Comparison of ENCODE assay signal across 8 mouse cellular contexts in the genomic region with DNA sequence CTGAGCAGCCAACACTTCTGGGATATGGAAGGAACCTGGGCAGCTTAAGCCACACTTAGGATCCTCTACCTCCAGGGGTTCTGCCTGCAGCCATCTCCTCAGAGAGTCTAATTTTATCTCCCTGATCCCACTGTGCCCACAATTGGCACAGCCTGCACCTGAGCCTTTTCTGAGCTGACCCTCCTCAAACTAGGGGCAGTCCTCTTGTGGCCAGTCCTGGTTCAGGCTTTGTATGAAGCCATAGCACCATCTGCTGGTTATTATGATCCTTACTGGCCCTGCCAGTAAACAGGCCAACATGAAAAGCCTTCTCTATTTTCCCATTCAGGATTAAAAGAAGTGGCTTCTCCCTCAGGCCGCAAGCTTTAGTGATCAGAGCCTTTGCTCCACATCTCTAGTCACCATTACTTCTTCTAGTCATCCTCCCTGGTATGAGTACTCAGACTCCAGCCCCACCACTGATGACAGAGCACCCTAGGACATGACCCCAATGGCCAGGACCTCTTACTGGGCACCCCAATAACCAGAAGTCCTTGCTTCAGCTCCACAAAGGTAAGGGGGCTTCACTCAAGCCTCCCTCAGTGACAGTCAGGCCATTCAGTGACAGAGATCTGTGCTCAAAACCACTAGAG. TPM values are rescaled to one million over a fixed set of nuclear protein-coding genes. Genes with fewer than 3 reads are reported as not detected.
A peak's percentile ranks its signal among the peaks of the same experiment; 100 is the strongest.
DNase-seq lines count a peak whose midpoint lies in the region; ATAC-seq and TF ChIP-seq lines count a peak whose summit lies in the region.

No protein-coding gene starts in this region.

- no peak overlapping the region for H3K4me2 ChIP-seq in hindbrain, embryonic 12.5 days (replicated peaks)

- H3K27me3 ChIP-seq in E14TG2a.4 (ENCODE audit: insufficient read depth, low read length) = no peaks in the 10 kb centered on the region
- H3K27me3 ChIP-seq in hindbrain, embryonic 12.5 days = no peaks in the 10 kb centered on the region

- peak; percentile 14 for DNase-seq in gastrocnemius, adult 18-20 months (ENCODE audit: low spot score)
- DNase-seq in gastrocnemius, postnatal 4 days (ENCODE audit: low spot score in 2 of 2) = no peak
- peak; percentile 22 for DNase-seq in left cerebral cortex, postnatal 4 days
- peak; percentile 81 for DNase-seq in retina, embryonic 14.5 days (ENCODE audit: low spot score)
- no peak for DNase-seq in spleen, postnatal 4 days (ENCODE audit: low spot score in 2 of 2)

- TF ChIP-seq CTCF in E14TG2a.4 (conservative IDR thresholded peaks at IDR 0.05; ENCODE audit: low read length) = peak; percentile 26; the same call in 1 of the 2 replicates
- TF ChIP-seq CTCF in cortical plate, adult 2 months (IDR thresholded peaks at IDR 0.05; ENCODE audit: extremely low read depth, insufficient read depth, low read length) = peak; percentile 71

- H3K36me3 ChIP-seq in E14TG2a.4 (ENCODE audit: insufficient read depth, low read length) = no peaks in the 10 kb centered on the region
- H3K36me3 ChIP-seq in hindbrain, embryonic 12.5 days = no peaks in the 10 kb centered on the region

- WGBS in hindbrain, embryonic 12.5 days = 66% methylated on average over 1 of the region's 1 CpGs

- ATAC-seq in hindbrain, embryonic 12.5 days (ENCODE audit: low FRiP score) = peak; percentile 83

- H3K4me3 ChIP-seq in E14TG2a.4 (replicated peaks; ENCODE audit: low read length) = no peak overlapping the region
- H3K4me3 ChIP-seq in cortical plate, adult 2 months (ENCODE audit: insufficient read depth, low read length) = no peak overlapping the region
- no peak overlapping the region for H3K4me3 ChIP-seq in hindbrain, embryonic 12.5 days

- no peak overlapping the region for H3K9ac ChIP-seq in hindbrain, embryonic 12.5 days

- H3K4me1 ChIP-seq in E14TG2a.4 (replicated peaks; ENCODE audit: low read depth, low read length) = no peaks in the 10 kb centered on the region
- no peaks in the 10 kb centered on the region for H3K4me1 ChIP-seq in cortical plate, adult 2 months (ENCODE audit: control insufficient read depth, insufficient read depth, low read length)
- H3K4me1 ChIP-seq in hindbrain, embryonic 12.5 days = no peaks in the 10 kb centered on the region

- intact Hi-C loops in left cerebral cortex, postnatal 4 days (cut with DNase I) = loop anchor here (2.0 kb wide), 1 partner anchor 357 kb away; no protein-coding TSS in a partner anchor

- H3K9me3 ChIP-seq in E14TG2a.4 (ENCODE audit: low read length) = no peaks in the 10 kb centered on the region; the same call in 1 of the 2 replicates
- H3K9me3 ChIP-seq in hindbrain, embryonic 12.5 days (replicated peaks) = no peaks in the 10 kb centered on the region

- no peak for TF ChIP-seq POLR2A in cortical plate, adult 2 months (IDR thresholded peaks at IDR 0.05; ENCODE audit: extremely low read depth, insufficient read depth, low read length)

- H3K27ac ChIP-seq in cortical plate, adult 2 months (ENCODE audit: insufficient read depth, low read length) = no peak overlapping the region
- no peak overlapping the region for H3K27ac ChIP-seq in hindbrain, embryonic 12.5 days

RNA-seq across cellular contexts. Expression of a gene that starts 26.7 kb away (rescaled TPM):
- total RNA-seq in gastrocnemius, adult 18-20 months (2021) = 10 to 100 TPM; 49.7 to 53.4 TPM
- total RNA-seq in gastrocnemius, postnatal 4 days (2021) = 10 to 100 TPM; 36.3 to 39.2 TPM
- polyA plus RNA-seq in cortical plate, adult 2 months (2012; rRNA removed) = 93.2 and 93.3 TPM in 2 replicates
- polyA plus RNA-seq in hindbrain, embryonic 12.5 days (2016; fragmentation: Nextera tagmentation; extraction: Ambion mirVana) = 56.2 and 57.7 TPM in 2 replicates
- 10 to 100 TPM; 59.3 to 65.7 TPM for total RNA-seq in left cerebral cortex, postnatal 4 days (2021)

RNA-seq across cellular contexts. Expression of a gene that starts 45.3 kb away (rescaled TPM):
- 10 to 100 TPM in 1 of 2 experiments, 1 to 10 TPM in 1; 9.1 to 13.0 TPM for total RNA-seq in gastrocnemius, adult 18-20 months (2021)
- total RNA-seq in gastrocnemius, postnatal 4 days (2021) = 10 to 100 TPM; 63.8 to 65.3 TPM
- 30.9 and 32.1 TPM in 2 replicates for polyA plus RNA-seq in cortical plate, adult 2 months (2012; rRNA removed)
- 37.4 and 41.0 TPM in 2 replicates for polyA plus RNA-seq in hindbrain, embryonic 12.5 days (2016; fragmentation: Nextera tagmentation; extraction: Ambion mirVana)
- 10 to 100 TPM; 11.7 to 13.8 TPM for total RNA-seq in left cerebral cortex, postnatal 4 days (2021)

RNA-seq across cellular contexts. Expression of a gene that starts 54.0 kb away (rescaled TPM):
- 1 to 10 TPM; 7.4 to 7.5 TPM for total RNA-seq in gastrocnemius, adult 18-20 months (2021)
- total RNA-seq in gastrocnemius, postnatal 4 days (2021) = 10 to 100 TPM; 15.0 to 16.6 TPM
- 564 and 565 TPM in 2 replicates for polyA plus RNA-seq in cortical plate, adult 2 months (2012; rRNA removed)
- polyA plus RNA-seq in hindbrain, embryonic 12.5 days (2016; fragmentation: Nextera tagmentation; extraction: Ambion mirVana) = 165 and 170 TPM in 2 replicates
- total RNA-seq in left cerebral cortex, postnatal 4 days (2021) = 100 to 1,000 TPM; 327 to 331 TPM

Comparison
In these comparisons a context has a peak if more than half of its experiments do, and no peak if none do; other contexts are left out.
1. DNase-seq: peak in gastrocnemius, adult 18-20 months (single experiment), left cerebral cortex, postnatal 4 days (single experiment) and retina, embryonic 14.5 days (single experiment); none in gastrocnemius, postnatal 4 days (0 of 2) and spleen, postnatal 4 days (0 of 2).
2. RNA of a gene that starts 45.3 kb away (total RNA-seq): 63.8 to 65.3 TPM in gastrocnemius, postnatal 4 days; 11.7 to 13.8 TPM in left cerebral cortex, postnatal 4 days and 9.1 to 13.0 TPM in gastrocnemius, adult 18-20 months; every median in the first group is over 4 times any median in the second.
3. RNA of a gene that starts 54.0 kb away (total RNA-seq): 327 to 331 TPM in left cerebral cortex, postnatal 4 days; 15.0 to 16.6 TPM in gastrocnemius, postnatal 4 days and 7.4 to 7.5 TPM in gastrocnemius, adult 18-20 months; every median in the first group is over 10 times any median in the second.